Mouse (Mus musculus) hindbrain, embryonic 13.5 days (tissue): ENCODE results near the gene Castor1. TPM values are rescaled to one million over a fixed set of nuclear protein-coding genes. Genes with fewer than 3 reads are reported as not detected.

Experiments
- ATAC-seq: fragments of 200-750 bp; cut with Nextera tagmentation; 2 replicates; pipeline ENCODE4 v1.8.0; 2017; ENCODE audit warnings: moderate TSS enrichment; ENCODE audit not compliant: low FRiP score
- H3K27ac ChIP-seq: fragments of 300-500 bp; sonication (generic); 2 replicates; pipeline ENCODE4 v1.5.1; 2015; ENCODE audit warnings: inconsistent platforms, mild to moderate bottlenecking, moderate library complexity
- H3K27me3 ChIP-seq: fragments of 300-500 bp; sonication (generic); 2 replicates; pipeline ENCODE4 v1.6.1; 2015; ENCODE audit warnings: mild to moderate bottlenecking, inconsistent platforms
- H3K36me3 ChIP-seq: fragments of 300-500 bp; sonication (generic); 2 replicates; pipeline ENCODE4 v1.6.1; 2015; ENCODE audit warnings: mild to moderate bottlenecking, inconsistent platforms
- H3K4me1 ChIP-seq: fragments of 300-500 bp; sonication (generic); replicated peaks from 2 replicates; pipeline ENCODE4 v1.6.1; 2015; ENCODE audit warnings: inconsistent platforms
- H3K4me2 ChIP-seq: fragments of 300-500 bp; sonication (generic); 2 replicates; pipeline ENCODE4 v1.6.1; 2015; ENCODE audit warnings: inconsistent platforms, mild to moderate bottlenecking, moderate library complexity
- H3K4me3 ChIP-seq: fragments of 300-500 bp; sonication (generic); 2 replicates; pipeline ENCODE4 v1.5.1; 2015; ENCODE audit warnings: mild to moderate bottlenecking, inconsistent platforms
- H3K9ac ChIP-seq: fragments of 300-500 bp; sonication (generic); 2 replicates; pipeline ENCODE4 v1.6.1; 2015; ENCODE audit warnings: mild to moderate bottlenecking, inconsistent platforms
- H3K9me3 ChIP-seq: fragments of 300-500 bp; sonication (generic); 2 replicates; pipeline ENCODE4 v1.6.1; 2016; ENCODE audit warnings: inconsistent platforms
- WGBS: fragments of 180-500 bp; shearing (Covaris S2); methylation state at CpG from one replicate; pipeline ENCODE4 v1.1.7; 2015; 5-methylcytosine and 5-hydroxymethylcytosine counted together
- polyA plus RNA-seq: library from polyadenylated mRNA; unstranded; fragments of >200 nt; fragmentation: Nextera tagmentation; extraction: Ambion mirVana; gene quantifications from 2 replicates; pipeline ENCODE4 v1.2.1, GENCODE M21; 2015

Castor1 gene
- polyA plus RNA-seq, 1 experiment from 2014 or later = 2.2 TPM

- WGBS = 44% methylated on average over 7 of the region's 7 CpGs
- Histone ChIP-seq H3K27ac (no peak overlapping the region), H3K9me3 (no peaks in the 10 kb centered on the region), H3K4me3 (no peak overlapping the region), H3K4me1 (peaks cover 28% of the 10 kb centered on the region), H3K27me3 (peaks cover 31% of the 10 kb centered on the region), H3K4me2 (no peak overlapping the region), H3K9ac (no peak overlapping the region), H3K36me3 (no peaks in the 10 kb centered on the region)
- ATAC-seq = no peak
Observed at GRCm38 (mm10) chr11:4261188-4261494, 43.1 kb downstream of the Castor1 start.

- WGBS = 29% methylated on average over 5 of the region's 5 CpGs
- Histone ChIP-seq H3K4me2 (no peak overlapping the region), H3K4me1 (peaks cover 36% of the 10 kb centered on the region), H3K36me3 (no peaks in the 10 kb centered on the region), H3K27me3 (peaks cover 39% of the 10 kb centered on the region), H3K9ac (no peak overlapping the region), H3K9me3 (no peaks in the 10 kb centered on the region), H3K4me3 (no peak overlapping the region), H3K27ac (no peak overlapping the region)
- ATAC-seq = no peak; the same call in 1 of the 2 replicates
Observed at GRCm38 (mm10) chr11:4261969-4262368, 43.9 kb downstream of the Castor1 start.

GRCm38 (mm10) chr11:4262847-4263246 lies 44.8 kb downstream of the Castor1 start:
- Histone ChIP-seq H3K4me2 (no peak overlapping the region), H3K9me3 (no peaks in the 10 kb centered on the region), H3K9ac (no peak overlapping the region), H3K4me1 (peaks cover 38% of the 10 kb centered on the region), H3K4me3 (no peak overlapping the region), H3K36me3 (no peaks in the 10 kb centered on the region), H3K27me3 (peaks cover 48% of the 10 kb centered on the region), H3K27ac (no peak overlapping the region)
- 27% methylated on average over 7 of the region's 7 CpGs for WGBS
- ATAC-seq = no peak

- Histone ChIP-seq H3K4me1 (peaks cover 38% of the 10 kb centered on the region), H3K27ac (no peak overlapping the region), H3K9me3 (no peaks in the 10 kb centered on the region), H3K4me3 (no peak overlapping the region), H3K9ac (no peak overlapping the region), H3K27me3 (peaks cover 52% of the 10 kb centered on the region), H3K4me2 (no peak overlapping the region), H3K36me3 (no peaks in the 10 kb centered on the region)
- ATAC-seq = no peak
- 42% methylated on average over 1 of the region's 1 CpGs for WGBS
Observed at GRCm38 (mm10) chr11:4263296-4263695, 45.3 kb downstream of the Castor1 start.

GRCm38 (mm10) chr11:4264066-4264465 lies 46.0 kb downstream of the Castor1 start:
- 63% methylated on average over 7 of the region's 7 CpGs for WGBS

GRCm38 (mm10) chr11:4266271-4267201 lies 48.5 kb downstream of the Castor1 start:
- peak overlapping the region; percentile 54 for H3K4me3 ChIP-seq
- H3K9ac ChIP-seq = peak overlapping the region; percentile 71
- peaks cover 79% of the 10 kb centered on the region for H3K27me3 ChIP-seq
- no peak overlapping the region for H3K27ac ChIP-seq
- ATAC-seq = 0 out of 2 replicates have a peak, but pooled peaks have one; percentile 25
- peaks cover 23% of the 10 kb centered on the region for H3K4me1 ChIP-seq
- H3K36me3 ChIP-seq = no peaks in the 10 kb centered on the region
- WGBS = 2% methylated on average over 61 of the region's 61 CpGs
- no peaks in the 10 kb centered on the region for H3K9me3 ChIP-seq
- peak overlapping the region; percentile 96 for H3K4me2 ChIP-seq

More at GRCm38 (mm10) chr11:4264066-4264465, 46.0 kb downstream of the Castor1 start:
- no peak overlapping the region for H3K4me3 ChIP-seq
- H3K36me3 ChIP-seq = no peaks in the 10 kb centered on the region
- ATAC-seq = no peak
- H3K9ac ChIP-seq = no peak overlapping the region
- H3K9me3 ChIP-seq = no peaks in the 10 kb centered on the region
- H3K27me3 ChIP-seq = peaks cover 60% of the 10 kb centered on the region
- no peak overlapping the region for H3K4me2 ChIP-seq
- H3K27ac ChIP-seq = no peak overlapping the region
- H3K4me1 ChIP-seq = peaks cover 35% of the 10 kb centered on the region

GRCm38 (mm10) chr11:4267202-4267578 lies 49.2 kb downstream of the Castor1 start:
- peak overlapping the region; percentile 71; the same call in 1 of the 2 replicates for H3K9ac ChIP-seq
- 5% methylated on average over 13 of the region's 13 CpGs for WGBS
- H3K9me3 ChIP-seq = no peaks in the 10 kb centered on the region
- no peak for ATAC-seq
- no peaks in the 10 kb centered on the region for H3K36me3 ChIP-seq
- H3K4me3 ChIP-seq = peak overlapping the region; percentile 54
- peak overlapping the region; percentile 96 for H3K4me2 ChIP-seq
- H3K27ac ChIP-seq = no peak overlapping the region
- peaks cover 79% of the 10 kb centered on the region for H3K27me3 ChIP-seq
- H3K4me1 ChIP-seq = peaks cover 19% of the 10 kb centered on the region

GRCm38 (mm10) chr11:4268500-4268899 lies 50.5 kb downstream of the Castor1 start:
- no peak overlapping the region for H3K4me2 ChIP-seq
- no peaks in the 10 kb centered on the region for H3K9me3 ChIP-seq
- no peak for ATAC-seq
- H3K9ac ChIP-seq = no peak overlapping the region
- WGBS = 87% methylated on average over 6 of the region's 6 CpGs
- H3K4me1 ChIP-seq = peaks cover 14% of the 10 kb centered on the region
- no peak overlapping the region for H3K27ac ChIP-seq
- no peak overlapping the region for H3K4me3 ChIP-seq
- H3K27me3 ChIP-seq = peaks cover 74% of the 10 kb centered on the region
- no peaks in the 10 kb centered on the region for H3K36me3 ChIP-seq

- H3K27ac ChIP-seq = no peak overlapping the region
- H3K9ac ChIP-seq = no peak overlapping the region
- H3K36me3 ChIP-seq = no peaks in the 10 kb centered on the region
- H3K4me1 ChIP-seq = peaks cover 13% of the 10 kb centered on the region
- ATAC-seq = no peak
- 31% methylated on average over 19 of the region's 20 CpGs for WGBS
- H3K9me3 ChIP-seq = no peaks in the 10 kb centered on the region
- H3K27me3 ChIP-seq = peaks cover 50% of the 10 kb centered on the region
- no peak overlapping the region for H3K4me2 ChIP-seq
- no peak overlapping the region for H3K4me3 ChIP-seq
Observed at GRCm38 (mm10) chr11:4270744-4271459, 52.9 kb downstream of the Castor1 start.

- Histone ChIP-seq H3K4me3 (no peak overlapping the region), H3K36me3 (no peaks in the 10 kb centered on the region), H3K9ac (no peak overlapping the region), H3K9me3 (no peaks in the 10 kb centered on the region), H3K27me3 (peaks cover 44% of the 10 kb centered on the region), H3K4me1 (peaks cover 9% of the 10 kb centered on the region), H3K4me2 (no peak overlapping the region), H3K27ac (no peak overlapping the region)
- ATAC-seq = no peak
- WGBS = 57% methylated on average over 11 of the region's 11 CpGs
Observed at GRCm38 (mm10) chr11:4271544-4271943, 53.5 kb downstream of the Castor1 start.
